Mouse (Mus musculus) CH12F3 (cell line): ENCODE data around the gene Copb1.

ENCODE experiments used
- in situ Hi-C: fragments of 300-500 bp; cut with MboI; formaldehyde crosslinking; loops from 2 replicates; pipeline ENCODE4 v1.14.3; 2020; ENCODE audit warnings: low sequenced_read_pairs

Gene Copb1

DNA sequence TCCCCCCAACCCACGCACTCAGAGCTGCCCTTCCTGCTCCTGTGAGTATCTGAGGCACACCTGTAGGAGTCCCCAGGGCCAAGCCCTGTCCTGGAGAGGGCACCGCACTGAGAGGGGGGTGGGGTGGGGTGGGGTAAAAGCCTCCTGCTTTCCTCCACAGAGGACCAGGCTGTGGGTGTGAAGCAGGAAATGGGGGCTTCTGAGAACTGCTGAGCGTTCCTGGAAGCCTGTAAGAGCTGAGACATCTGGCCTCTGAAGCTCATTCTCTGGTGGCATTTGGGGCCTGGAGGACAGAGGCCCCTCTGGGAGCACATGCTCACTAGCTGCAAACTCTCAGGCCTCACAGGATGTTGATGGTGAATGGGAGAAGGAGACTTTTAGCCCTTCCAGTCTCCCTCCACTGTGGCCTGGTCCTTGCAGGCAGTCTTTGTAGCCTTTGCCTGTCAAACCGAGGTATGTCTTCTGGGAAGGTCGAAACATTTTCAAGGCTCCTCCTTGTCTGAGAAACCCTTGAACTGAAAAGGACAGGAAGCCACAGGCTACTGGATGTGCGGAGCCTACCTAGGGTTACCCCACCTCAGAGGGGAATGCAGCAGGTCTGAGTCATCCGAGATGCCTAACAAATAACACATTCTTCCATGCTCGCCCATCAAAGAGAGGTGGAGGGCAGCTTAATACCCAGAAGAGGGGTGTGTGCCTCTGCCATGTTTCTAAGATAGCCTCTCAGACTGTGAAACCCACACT lies 83.0 kb downstream of the Copb1 start:
- in situ Hi-C loops = no loop called here

DNA sequence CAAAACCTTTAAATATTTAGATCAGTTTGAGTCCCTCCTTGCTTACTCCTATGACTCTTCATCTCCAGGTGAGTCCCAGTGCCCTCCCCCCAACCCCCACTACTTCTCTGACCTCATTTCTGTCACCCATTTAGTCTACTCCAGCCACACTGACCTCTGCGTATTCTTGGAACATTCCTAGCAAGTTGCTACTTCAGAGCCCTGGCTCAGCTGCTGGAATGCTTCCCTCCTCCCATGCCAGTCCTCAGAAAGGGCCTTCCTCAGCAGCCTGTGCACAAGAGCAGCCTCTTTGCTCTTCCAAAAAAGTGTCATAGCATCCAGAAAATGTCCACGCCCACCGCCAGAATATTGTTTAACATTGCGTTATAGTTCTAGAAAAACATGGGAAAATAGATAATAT lies 84.5 kb downstream of the Copb1 start:
- in situ Hi-C loops = no loop called here

DNA sequence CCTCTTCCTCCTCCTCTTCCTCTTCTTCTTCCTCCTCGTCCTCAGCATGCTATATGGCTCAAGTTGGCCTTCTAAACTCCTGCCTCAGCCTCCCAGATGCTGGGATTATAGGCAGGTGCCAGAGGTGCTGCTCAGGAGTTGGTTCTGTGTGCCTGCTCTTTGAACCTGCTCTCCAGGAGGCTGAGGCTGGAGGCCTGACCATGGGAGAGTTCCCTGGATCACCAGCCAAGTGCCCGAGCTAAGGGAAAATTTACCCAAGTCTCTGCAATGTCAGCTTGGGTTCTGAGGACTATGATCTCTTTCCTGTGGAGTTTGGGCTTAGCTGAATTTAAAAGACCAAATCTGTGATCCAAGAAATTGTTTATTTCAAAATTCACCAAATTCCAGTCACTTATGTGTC lies 85.1 kb downstream of the Copb1 start:
- in situ Hi-C loops = no loop called here
